Mouse (Mus musculus): ENCODE results near the gene Arap1. TPM values are rescaled to one million over a fixed set of nuclear protein-coding genes. Genes with fewer than 3 reads are reported as not detected.

Arap1 gene
- polyA plus RNA-seq, 1 experiment from 2014 or later = 14.5 TPM

- peaks cover 4% of the 10 kb centered on the region; the same call in 1 of the 2 replicates for H3K27me3 ChIP-seq (ENCODE audit: control insufficient read depth, insufficient read depth, low read length)
- WGBS = 45% methylated on average over 8 of the region's 8 CpGs
Measured at GRCm38 (mm10) chr7:101415512-101416100, 67.7 kb downstream of the Arap1 start.

GRCm38 (mm10) chr7:101416391-101416790, 68.5 kb downstream of the Arap1 start:
- Histone ChIP-seq H3K9me3 (ENCODE audit: control insufficient read depth, low read length) (no peaks in the 10 kb centered on the region), H3K36me3 (ENCODE audit: control insufficient read depth, insufficient read depth, low read length) (no peaks in the 10 kb centered on the region), H3K4me1 (replicated peaks; ENCODE audit: control insufficient read depth, insufficient read depth, low read length) (peaks cover 9% of the 10 kb centered on the region; the same call in 1 of the 2 replicates), H3K4me3 (ENCODE audit: low read depth, low read length) (no peak overlapping the region), H3K27ac (ENCODE audit: low read depth, low read length) (no peak overlapping the region), H3K4me2 (ENCODE audit: low read depth, low read length, severe bottlenecking) (no peak overlapping the region), H3K27me3 (ENCODE audit: control insufficient read depth, insufficient read depth, low read length) (peaks cover 4% of the 10 kb centered on the region; the same call in 1 of the 2 replicates), H3K9ac (ENCODE audit: low read length) (no peak overlapping the region)
- 72% methylated on average over 5 of the region's 5 CpGs for WGBS
- ATAC-seq (replicated peaks; ENCODE audit: low FRiP score) (no peak), DNase-seq (ENCODE audit: low spot score) (no peak)

More at GRCm38 (mm10) chr7:101415512-101416100, 67.7 kb downstream of the Arap1 start:
- no peak overlapping the region; the same call in 1 of the 2 replicates for H3K9ac ChIP-seq (ENCODE audit: low read length)
- H3K36me3 ChIP-seq (ENCODE audit: control insufficient read depth, insufficient read depth, low read length) = no peaks in the 10 kb centered on the region
- 0 out of 2 replicates have a peak overlapping the region, but pooled peaks have one; percentile 2 for H3K27ac ChIP-seq (ENCODE audit: low read depth, low read length)
- H3K4me1 ChIP-seq (replicated peaks; ENCODE audit: control insufficient read depth, insufficient read depth, low read length) = peaks cover 9% of the 10 kb centered on the region; the same call in 1 of the 2 replicates
- DNase-seq (ENCODE audit: low spot score) = no peak
- peak; percentile 31 for ATAC-seq (replicated peaks; ENCODE audit: low FRiP score)
- H3K4me3 ChIP-seq (ENCODE audit: low read depth, low read length) = no peak overlapping the region
- no peaks in the 10 kb centered on the region for H3K9me3 ChIP-seq (ENCODE audit: control insufficient read depth, low read length)
- no peak overlapping the region for H3K4me2 ChIP-seq (ENCODE audit: low read depth, low read length, severe bottlenecking)

GRCm38 (mm10) chr7:101419013-101419770, 71.3 kb downstream of the Arap1 start:
- H3K36me3 ChIP-seq (ENCODE audit: control insufficient read depth, insufficient read depth, low read length) = no peaks in the 10 kb centered on the region
- no peak overlapping the region for H3K4me3 ChIP-seq (ENCODE audit: low read depth, low read length)
- H3K4me2 ChIP-seq (ENCODE audit: low read depth, low read length, severe bottlenecking) = peak overlapping the region; percentile 24; the same call in 1 of the 2 replicates
- peaks cover 11% of the 10 kb centered on the region; the same call in 1 of the 2 replicates for H3K4me1 ChIP-seq (replicated peaks; ENCODE audit: control insufficient read depth, insufficient read depth, low read length)
- WGBS = 3% methylated on average over 27 of the region's 27 CpGs
- DNase-seq (ENCODE audit: low spot score) = peak; percentile 70
- H3K27me3 ChIP-seq (ENCODE audit: control insufficient read depth, insufficient read depth, low read length) = peaks cover 6% of the 10 kb centered on the region; the same call in 1 of the 2 replicates
- no peak for ATAC-seq (replicated peaks; ENCODE audit: low FRiP score)
- H3K9me3 ChIP-seq (ENCODE audit: control insufficient read depth, low read length) = no peaks in the 10 kb centered on the region
- H3K27ac ChIP-seq (ENCODE audit: low read depth, low read length) = no peak overlapping the region
- H3K9ac ChIP-seq (ENCODE audit: low read length) = peak overlapping the region; percentile 16; the same call in 1 of the 2 replicates

GRCm38 (mm10) chr7:101421529-101421928, 73.7 kb downstream of the Arap1 start, which contains the start of gene Pde2a:
TSS of gene Pde2a (plus strand) at chr7:101421691.
- WGBS = 16% methylated on average over 6 of the region's 6 CpGs
- 0 out of 2 replicates have a peak, but pooled peaks cover 2% of the 10 kb centered on the region for H3K4me1 ChIP-seq (replicated peaks; ENCODE audit: control insufficient read depth, insufficient read depth, low read length)

GRCm38 (mm10) chr7:101422069-101422468, 74.2 kb downstream of the Arap1 start:
- 10% methylated on average over 3 of the region's 3 CpGs for WGBS
- Histone ChIP-seq H3K27me3 (ENCODE audit: control insufficient read depth, insufficient read depth, low read length) (peaks cover 6% of the 10 kb centered on the region; the same call in 1 of the 2 replicates), H3K9me3 (ENCODE audit: control insufficient read depth, low read length) (no peaks in the 10 kb centered on the region), H3K4me1 (replicated peaks; ENCODE audit: control insufficient read depth, insufficient read depth, low read length) (0 out of 2 replicates have a peak, but pooled peaks cover 3% of the 10 kb centered on the region), H3K4me2 (ENCODE audit: low read depth, low read length, severe bottlenecking) (peak overlapping the region; percentile 26; the same call in 1 of the 2 replicates), H3K9ac (ENCODE audit: low read length) (peak overlapping the region; percentile 37; the same call in 1 of the 2 replicates), H3K36me3 (ENCODE audit: control insufficient read depth, insufficient read depth, low read length) (no peaks in the 10 kb centered on the region), H3K27ac (ENCODE audit: low read depth, low read length) (no peak overlapping the region), H3K4me3 (ENCODE audit: low read depth, low read length) (peak overlapping the region; percentile 11; the same call in 1 of the 2 replicates)
- DNase-seq (ENCODE audit: low spot score) (no peak), ATAC-seq (replicated peaks; ENCODE audit: low FRiP score) (no peak)

More at GRCm38 (mm10) chr7:101421529-101421928, 73.7 kb downstream of the Arap1 start, which contains the start of gene Pde2a:
- peak within 1 kb of the TSS; percentile 11 for H3K4me3 ChIP-seq (ENCODE audit: low read depth, low read length)
- H3K27me3 ChIP-seq (ENCODE audit: control insufficient read depth, insufficient read depth, low read length) = peaks cover 6% of the 10 kb centered on the region; the same call in 1 of the 2 replicates
- peak within 1 kb of the TSS; percentile 26; the same call in 1 of the 2 replicates for H3K4me2 ChIP-seq (ENCODE audit: low read depth, low read length, severe bottlenecking)
- no peak; the same call in 1 of the 2 replicates for ATAC-seq (replicated peaks; ENCODE audit: low FRiP score)
- H3K27ac ChIP-seq (ENCODE audit: low read depth, low read length) = no peak within 1 kb of the TSS
- peak within 1 kb of the TSS; percentile 37; the same call in 1 of the 2 replicates for H3K9ac ChIP-seq (ENCODE audit: low read length)
- H3K36me3 ChIP-seq (ENCODE audit: control insufficient read depth, insufficient read depth, low read length) = no peaks in the 10 kb centered on the region
- DNase-seq (ENCODE audit: low spot score) = no peak
- no peaks in the 10 kb centered on the region for H3K9me3 ChIP-seq (ENCODE audit: control insufficient read depth, low read length)

- H3K9ac ChIP-seq (ENCODE audit: low read length) = no peak overlapping the region
- H3K36me3 ChIP-seq (ENCODE audit: control insufficient read depth, insufficient read depth, low read length) = no peaks in the 10 kb centered on the region
- no peak for ATAC-seq (replicated peaks; ENCODE audit: low FRiP score)
- no peaks in the 10 kb centered on the region for H3K9me3 ChIP-seq (ENCODE audit: control insufficient read depth, low read length)
- H3K27ac ChIP-seq (ENCODE audit: low read depth, low read length) = no peak overlapping the region
- H3K4me3 ChIP-seq (ENCODE audit: low read depth, low read length) = no peak overlapping the region
- peaks cover 6% of the 10 kb centered on the region; the same call in 1 of the 2 replicates for H3K27me3 ChIP-seq (ENCODE audit: control insufficient read depth, insufficient read depth, low read length)
- no peak overlapping the region for H3K4me2 ChIP-seq (ENCODE audit: low read depth, low read length, severe bottlenecking)
- H3K4me1 ChIP-seq (replicated peaks; ENCODE audit: control insufficient read depth, insufficient read depth, low read length) = 0 out of 2 replicates have a peak, but pooled peaks cover 4% of the 10 kb centered on the region
- no peak for DNase-seq (ENCODE audit: low spot score)
- WGBS = 79% methylated on average over 8 of the region's 8 CpGs
Measured at GRCm38 (mm10) chr7:101422646-101423045, 74.8 kb downstream of the Arap1 start.

GRCm38 (mm10) chr7:101423970-101424369, 76.1 kb downstream of the Arap1 start:
- 79% methylated on average over 6 of the region's 6 CpGs for WGBS
- Histone ChIP-seq H3K27ac (ENCODE audit: low read depth, low read length) (no peak overlapping the region), H3K27me3 (ENCODE audit: control insufficient read depth, insufficient read depth, low read length) (peaks cover 2% of the 10 kb centered on the region; the same call in 1 of the 2 replicates), H3K9ac (ENCODE audit: low read length) (no peak overlapping the region), H3K4me1 (replicated peaks; ENCODE audit: control insufficient read depth, insufficient read depth, low read length) (0 out of 2 replicates have a peak, but pooled peaks cover 4% of the 10 kb centered on the region), H3K36me3 (ENCODE audit: control insufficient read depth, insufficient read depth, low read length) (no peaks in the 10 kb centered on the region), H3K9me3 (ENCODE audit: control insufficient read depth, low read length) (no peaks in the 10 kb centered on the region), H3K4me2 (ENCODE audit: low read depth, low read length, severe bottlenecking) (no peak overlapping the region), H3K4me3 (ENCODE audit: low read depth, low read length) (no peak overlapping the region)
- ATAC-seq (replicated peaks; ENCODE audit: low FRiP score) = no peak
- DNase-seq (ENCODE audit: low spot score) = no peak

GRCm38 (mm10) chr7:101426692-101427091, 78.8 kb downstream of the Arap1 start:
- 75% methylated on average over 8 of the region's 8 CpGs for WGBS
- no peak overlapping the region for H3K9ac ChIP-seq (ENCODE audit: low read length)
- no peaks in the 10 kb centered on the region for H3K9me3 ChIP-seq (ENCODE audit: control insufficient read depth, low read length)
- DNase-seq (ENCODE audit: low spot score) (no peak), ATAC-seq (replicated peaks; ENCODE audit: low FRiP score) (no peak)
- H3K27ac ChIP-seq (ENCODE audit: low read depth, low read length) = no peak overlapping the region
- no peak overlapping the region for H3K4me2 ChIP-seq (ENCODE audit: low read depth, low read length, severe bottlenecking)
- no peaks in the 10 kb centered on the region for H3K36me3 ChIP-seq (ENCODE audit: control insufficient read depth, insufficient read depth, low read length)
- no peak overlapping the region for H3K4me3 ChIP-seq (ENCODE audit: low read depth, low read length)
- 0 out of 2 replicates have a peak, but pooled peaks cover 2% of the 10 kb centered on the region for H3K27me3 ChIP-seq (ENCODE audit: control insufficient read depth, insufficient read depth, low read length)
- 0 out of 2 replicates have a peak, but pooled peaks cover 4% of the 10 kb centered on the region for H3K4me1 ChIP-seq (replicated peaks; ENCODE audit: control insufficient read depth, insufficient read depth, low read length)

Data from forebrain, embryonic 11.5 days (tissue).